Mouse (Mus musculus) granulocyte monocyte progenitor cell, adult 5-6 weeks (primary cell): ENCODE measurements around the gene Spata4. TPM values are rescaled to one million over a fixed set of nuclear protein-coding genes. Genes with fewer than 3 reads are reported as not detected.
"Not testable (repeated sequence)": the region's sequence is repeated elsewhere in the genome, so short reads cannot be mapped to it uniquely, and the experiment has no call there.

ENCODE experiments used
- ATAC-seq: replicated peaks from 2 replicates; pipeline ENCODE4 v1.8.0; 2016; ENCODE audit warnings: mild to moderate bottlenecking, moderate TSS enrichment, inconsistent platforms; ENCODE audit not compliant: poor library complexity, severe bottlenecking
- total RNA-seq, 2 experiments: library from RNA; stranded (forward) in 1 of 2; stranded (reverse) in 1 of 2; fragments of 200-712, 200-1000 nt in 1 of 2; fragments of >200 nt in 1 of 2; fragmentation: Nextera tagmentation in 1 of 2; gene quantifications; 2 replicates each; pipeline ENCODE4 v1.2.3; 2014 to 2017

The Spata4 gene
- not detected in 2 replicates for total RNA-seq (2014; fragmentation: Nextera tagmentation)
- total RNA-seq (2017), result not detected in 2 replicates

DNA sequence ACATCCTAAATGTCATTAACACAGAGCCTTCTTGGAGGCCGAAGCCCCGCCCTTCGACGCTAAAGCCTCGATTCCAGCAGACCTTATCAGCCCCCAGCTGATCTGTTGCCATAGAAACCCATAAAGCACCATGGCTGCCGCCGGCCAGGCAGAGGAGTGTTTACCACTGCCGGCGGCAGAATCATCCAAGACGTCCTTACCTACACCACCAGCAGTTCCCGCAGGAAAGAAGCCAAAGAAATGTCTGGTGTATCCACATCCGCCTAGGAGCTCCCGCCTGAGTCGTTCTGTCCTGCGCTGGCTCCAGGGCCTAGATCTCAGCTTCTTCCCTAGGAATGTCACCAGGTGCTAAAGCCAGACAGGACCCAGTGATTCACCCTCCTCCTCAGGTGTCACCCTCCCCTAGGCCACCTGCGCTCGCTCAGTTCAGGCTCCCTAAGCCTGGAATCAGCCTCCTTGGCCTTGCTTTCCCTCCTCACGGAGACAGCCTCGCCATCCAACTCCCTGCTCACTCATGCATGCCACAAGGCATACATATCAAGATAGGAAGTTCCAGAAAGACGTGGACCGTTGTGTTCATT lies at the start of gene Spata4:
TSS of gene Spata4 (plus strand) at position 111 of the 581 bp plus-strand sequence.
- peak; percentile 5; the same call in 1 of the 2 replicates for ATAC-seq

DNA sequence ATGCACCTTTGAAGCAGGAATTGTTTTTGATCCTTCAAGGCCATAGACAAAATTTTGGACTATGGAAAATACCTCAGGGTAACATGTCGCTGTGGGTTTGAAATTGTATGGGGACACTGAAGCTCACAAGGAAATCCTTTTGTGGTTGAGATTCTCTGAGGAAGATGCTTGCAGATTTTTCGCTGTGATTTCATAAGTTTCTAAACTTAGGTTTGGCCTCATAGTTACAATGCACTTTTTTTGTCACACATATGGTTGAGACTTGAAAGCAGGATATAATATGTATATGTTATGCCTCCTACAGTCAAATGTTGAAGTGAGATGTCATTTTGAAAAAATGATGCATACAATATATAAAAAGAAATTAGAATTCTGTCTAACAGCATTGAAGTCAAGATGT lies 45.7 kb upstream of the Spata4 start:
- no peak for ATAC-seq

DNA sequence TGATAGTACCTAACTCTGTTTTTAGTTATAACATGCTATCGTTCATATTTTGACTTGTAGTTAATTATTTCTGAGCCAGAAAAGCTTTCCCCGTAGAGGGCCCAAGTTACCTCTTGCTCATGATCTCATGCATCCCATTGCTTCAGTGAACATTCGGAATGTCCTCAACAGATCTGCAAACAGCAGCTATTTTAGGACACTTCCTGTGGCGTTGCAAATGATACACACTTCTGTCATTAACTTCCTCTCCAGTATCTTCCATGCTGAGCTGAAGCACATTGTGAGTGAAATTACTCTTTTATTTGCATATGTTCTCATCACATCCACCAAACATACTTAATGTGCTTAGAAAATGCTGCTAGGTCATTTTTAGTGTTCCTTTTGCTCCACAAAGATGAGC lies 38.4 kb upstream of the Spata4 start:
- peak; percentile 54 for ATAC-seq

DNA sequence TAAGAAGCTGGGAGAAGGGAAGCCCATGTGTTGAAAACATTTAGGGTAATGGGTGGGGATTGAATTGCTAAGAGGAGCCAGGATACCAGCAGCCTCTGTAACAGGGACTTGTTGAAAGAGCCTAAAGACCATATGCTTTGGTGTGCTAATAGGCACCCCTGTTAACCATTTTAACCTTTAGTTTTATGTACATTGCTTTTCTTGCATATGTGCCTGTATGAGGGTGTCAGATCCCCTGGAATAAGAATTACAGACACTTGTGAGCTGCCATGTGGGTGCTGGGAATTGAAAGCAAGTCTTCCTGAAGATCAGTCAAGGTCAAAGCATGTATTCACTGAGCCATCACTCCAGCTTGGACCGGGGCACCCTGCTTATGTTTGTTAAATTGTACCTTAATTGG lies 35.4 kb upstream of the Spata4 start:
- no peak for ATAC-seq

DNA sequence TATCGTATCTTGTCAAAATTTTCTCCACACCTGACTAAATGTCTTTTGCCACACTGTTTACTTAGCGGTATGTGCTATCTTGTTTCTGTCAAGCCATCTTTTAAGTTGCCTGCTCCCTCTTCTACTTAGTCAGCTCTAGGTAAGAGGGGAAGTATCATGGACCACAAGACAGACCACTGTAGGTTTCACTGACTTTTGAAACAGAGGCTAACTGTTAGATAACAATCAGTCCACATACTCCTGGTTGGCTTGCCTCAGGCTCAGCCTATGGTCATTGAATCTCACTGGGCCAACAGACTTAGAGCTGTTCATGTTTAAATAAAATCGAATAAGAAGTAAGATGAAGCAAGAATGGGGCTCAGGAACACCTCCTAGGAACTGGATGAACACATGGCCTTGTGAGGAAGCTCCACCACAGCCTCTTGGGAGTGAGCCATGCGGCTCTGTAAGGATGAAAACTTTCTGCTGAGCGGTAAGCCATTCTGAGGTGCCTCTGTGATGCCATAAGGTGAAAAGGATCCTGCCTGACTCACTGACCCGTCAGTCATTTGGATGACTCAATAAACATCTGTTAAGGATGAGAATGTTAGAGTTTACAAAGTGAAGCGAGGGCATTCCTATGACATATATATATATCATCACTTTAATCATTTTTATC lies 34.8 kb upstream of the Spata4 start:
- peak; percentile 85 for ATAC-seq

DNA sequence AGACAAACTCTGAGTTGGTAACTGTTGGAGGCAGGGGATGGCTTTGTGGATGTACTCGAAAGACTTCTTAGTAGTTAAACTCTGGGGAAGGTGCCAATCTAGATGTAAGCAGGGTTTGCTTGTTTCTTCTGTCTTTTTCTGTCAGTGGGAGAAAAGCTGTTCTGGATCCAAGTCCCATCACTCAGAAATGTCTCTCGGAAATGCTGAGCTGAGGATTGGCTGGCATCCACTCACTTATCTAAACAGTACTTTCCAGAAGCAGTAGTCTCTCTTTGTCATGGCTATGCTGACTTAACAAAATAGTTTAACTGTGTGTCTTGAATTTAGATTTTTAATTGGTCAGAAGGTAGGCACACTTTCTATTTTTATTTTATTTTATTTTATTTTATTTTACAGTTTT lies 33.4 kb upstream of the Spata4 start:
- no peak for ATAC-seq

DNA sequence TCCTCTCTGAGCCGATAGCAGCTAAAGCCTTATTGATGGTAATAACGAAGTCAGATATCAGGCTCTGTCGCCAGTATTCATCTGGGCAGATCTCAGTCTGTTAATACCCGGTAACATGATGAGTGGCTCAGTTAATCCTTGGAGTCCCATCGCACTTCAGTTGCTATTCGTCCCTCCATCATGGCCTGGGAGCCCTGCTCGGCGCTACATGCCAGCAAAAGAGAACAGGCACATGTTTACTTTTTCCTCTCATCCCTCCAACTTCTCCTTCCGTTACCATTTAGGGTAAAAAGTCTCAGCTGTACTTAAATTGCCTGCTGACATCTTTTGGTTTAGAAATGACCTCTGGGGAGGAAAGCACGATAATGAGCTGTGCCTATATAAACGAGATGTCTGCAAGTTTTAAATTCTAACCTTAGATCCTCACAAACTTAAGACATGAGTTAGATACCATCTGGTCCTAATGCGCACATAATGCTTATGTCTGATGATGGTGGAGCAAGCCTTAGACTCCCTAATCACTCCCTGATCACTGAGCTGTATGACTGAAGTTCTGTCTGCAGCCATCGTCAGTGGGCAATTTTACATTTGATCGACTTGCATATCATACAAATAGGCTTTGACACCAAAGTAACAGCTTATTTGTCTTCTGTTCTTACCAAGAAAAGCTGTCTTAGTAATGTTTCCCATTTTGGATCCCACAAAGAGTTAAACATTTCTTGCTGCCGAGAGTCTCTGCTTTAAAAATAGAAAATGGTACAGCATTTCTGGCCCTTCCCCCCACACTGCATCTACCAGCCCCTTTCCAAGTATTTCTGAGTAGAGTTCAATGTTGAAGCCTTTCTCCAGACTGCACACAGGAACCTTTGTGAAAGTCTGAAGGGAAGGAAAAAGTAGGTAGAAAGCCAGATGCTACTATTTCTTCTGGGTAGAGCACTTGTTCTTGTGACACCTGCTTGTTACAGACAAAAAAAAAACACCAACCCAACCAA lies 29.7 kb upstream of the Spata4 start:
- ATAC-seq, result no peak

DNA sequence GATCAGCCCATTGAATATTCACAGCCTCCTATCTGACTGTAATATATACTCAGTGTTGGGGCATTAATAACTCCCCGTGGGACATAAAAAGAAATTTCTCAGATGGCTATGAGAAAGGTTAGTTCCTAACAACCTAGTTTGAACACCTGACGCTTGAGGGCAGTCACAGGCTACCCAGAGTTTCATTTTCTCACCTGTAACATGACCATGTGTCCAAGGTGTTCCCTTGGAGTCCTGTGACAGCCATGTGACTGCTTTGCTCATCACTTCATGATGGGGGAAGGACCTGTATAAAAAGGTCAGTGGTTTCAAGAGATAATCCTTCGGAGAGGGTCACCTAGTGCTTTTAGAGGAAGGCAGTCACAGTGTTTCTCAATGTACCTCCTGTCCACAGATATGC lies 19.1 kb upstream of the Spata4 start:
- ATAC-seq, result no peak

DNA sequence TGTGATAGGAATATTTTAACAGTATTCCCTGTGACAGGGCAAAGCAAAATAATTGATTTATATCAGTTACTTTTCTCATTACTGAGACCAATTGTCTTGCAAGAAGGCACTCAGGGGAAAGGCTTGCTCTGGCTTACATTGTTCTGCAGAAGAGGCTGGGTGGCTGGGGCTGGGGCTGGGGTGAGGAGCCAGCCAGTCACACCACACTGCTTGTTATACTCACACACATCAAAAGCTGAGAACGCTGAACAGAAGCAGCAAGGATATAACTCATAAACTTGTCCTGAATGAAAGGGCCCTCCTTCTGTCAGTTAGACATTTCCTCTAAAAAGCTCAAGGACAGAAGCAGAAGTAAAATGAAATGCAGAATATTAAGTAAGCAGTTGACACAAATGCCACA lies 17.7 kb upstream of the Spata4 start:
- ATAC-seq, result no peak

DNA sequence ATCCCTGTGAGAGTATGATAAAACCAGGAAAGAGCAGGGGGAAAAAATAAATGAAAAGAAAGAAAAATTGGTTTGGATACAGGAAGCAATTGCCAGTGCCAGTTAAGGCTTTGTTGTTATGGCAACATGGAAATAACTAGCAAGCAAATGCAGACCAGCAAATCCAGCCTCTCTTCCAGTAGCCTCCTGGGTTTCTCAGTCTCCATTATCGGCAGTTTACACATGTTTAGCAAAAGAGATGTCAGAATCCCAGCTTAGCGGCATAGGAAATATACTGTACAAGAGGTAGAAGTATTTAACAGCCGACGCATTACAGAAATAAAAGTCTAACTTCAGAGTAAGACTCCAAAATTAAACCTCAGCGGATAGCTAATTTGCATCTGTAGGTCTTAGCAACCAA lies 5.9 kb upstream of the Spata4 start:
- no peak for ATAC-seq

DNA sequence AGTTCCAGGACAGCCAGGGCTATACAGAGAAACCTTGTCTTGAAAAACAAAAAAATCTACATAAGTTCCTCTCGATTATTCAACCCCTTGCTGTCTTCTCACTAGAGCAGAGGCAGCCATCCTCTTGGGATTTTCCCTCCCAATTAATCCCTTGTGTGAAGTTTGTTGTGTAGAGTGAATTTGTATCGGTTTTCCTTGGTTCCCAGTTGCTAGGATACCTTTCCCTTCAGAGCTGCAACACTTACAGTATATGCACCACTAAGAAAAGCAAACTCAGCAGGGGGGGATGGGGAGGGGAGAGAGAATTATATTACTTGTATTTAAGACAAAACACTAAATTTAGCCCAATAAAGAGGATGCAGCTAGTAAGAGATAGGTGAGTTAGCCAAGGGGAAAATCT lies 4.5 kb upstream of the Spata4 start:
- no peak for ATAC-seq

DNA sequence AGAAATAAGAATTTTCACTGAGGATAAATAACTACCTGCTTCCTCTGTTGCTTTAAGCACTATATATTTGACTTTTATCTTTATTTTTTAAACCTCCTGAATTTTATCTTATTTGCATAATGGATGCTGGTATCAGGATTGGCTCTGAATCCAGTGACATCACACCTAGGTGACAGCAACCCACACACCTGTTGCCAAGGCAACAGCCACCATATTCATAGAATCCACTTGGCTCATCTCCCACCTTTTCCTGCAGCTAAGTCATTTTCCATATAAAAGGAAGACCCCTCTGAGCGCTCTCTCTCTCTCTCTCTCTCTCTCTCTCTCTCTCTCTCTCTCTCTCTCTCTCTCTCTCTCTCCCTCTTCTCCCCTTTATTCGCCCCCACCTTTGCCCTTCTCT lies 3.6 kb upstream of the Spata4 start:
- no peak for ATAC-seq

DNA sequence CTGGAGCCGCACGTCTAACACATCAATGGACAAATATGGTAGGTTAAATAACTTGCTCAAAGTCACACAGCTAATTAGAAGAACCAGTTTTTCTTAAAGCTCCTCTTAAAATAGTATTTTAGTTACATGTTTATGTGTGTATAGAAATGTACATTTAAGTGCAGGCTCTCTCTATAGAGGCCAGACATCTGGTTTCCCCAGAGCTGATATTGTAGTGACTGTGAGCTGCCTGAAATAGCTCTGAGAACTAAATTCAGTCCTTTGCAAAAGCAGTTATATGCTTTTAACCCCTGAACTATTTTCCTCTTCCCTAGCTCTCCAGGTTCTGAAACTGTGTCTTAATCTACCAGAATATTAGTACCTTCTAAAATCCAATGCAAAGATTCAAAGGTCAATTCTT lies 3.2 kb upstream of the Spata4 start:
- ATAC-seq, result no peak

DNA sequence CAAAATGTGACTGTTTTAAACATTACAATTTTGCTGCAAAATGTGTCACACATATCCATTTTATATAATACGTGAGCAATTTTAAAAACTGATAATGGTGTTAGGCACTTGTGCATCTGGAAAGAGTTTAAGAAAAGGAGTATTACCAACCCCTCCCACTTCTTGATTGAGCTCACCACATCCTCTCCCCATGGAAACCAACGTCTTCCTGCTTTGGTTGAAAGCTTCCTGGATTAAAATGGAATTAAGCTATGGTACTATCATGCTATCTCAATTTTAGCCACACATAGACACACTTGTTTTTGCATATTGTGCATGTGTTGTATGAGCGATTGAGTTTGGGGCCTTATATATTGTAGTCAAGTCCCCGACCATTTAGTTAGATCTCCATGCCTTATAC lies 2.9 kb downstream of the Spata4 start:
- ATAC-seq, result peak; percentile 42

DNA sequence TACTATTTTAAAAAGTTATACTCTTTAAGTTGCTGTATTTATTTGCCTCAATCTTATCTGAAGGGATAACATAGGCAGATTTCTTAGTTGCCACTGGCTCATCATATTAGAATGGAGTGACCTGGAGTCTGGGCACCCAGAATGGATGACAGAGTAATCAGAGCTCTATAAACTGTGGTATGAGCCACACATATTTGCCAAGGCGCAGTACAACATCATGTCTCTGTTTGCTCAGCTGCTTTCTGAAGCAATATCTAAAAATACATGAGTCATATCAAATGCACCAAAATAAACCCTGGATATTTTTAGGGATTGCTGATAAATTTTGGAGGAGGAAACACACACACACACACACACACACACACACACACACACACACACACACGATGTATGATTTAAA lies 8.8 kb downstream of the Spata4 start:
- no peak for ATAC-seq

DNA sequence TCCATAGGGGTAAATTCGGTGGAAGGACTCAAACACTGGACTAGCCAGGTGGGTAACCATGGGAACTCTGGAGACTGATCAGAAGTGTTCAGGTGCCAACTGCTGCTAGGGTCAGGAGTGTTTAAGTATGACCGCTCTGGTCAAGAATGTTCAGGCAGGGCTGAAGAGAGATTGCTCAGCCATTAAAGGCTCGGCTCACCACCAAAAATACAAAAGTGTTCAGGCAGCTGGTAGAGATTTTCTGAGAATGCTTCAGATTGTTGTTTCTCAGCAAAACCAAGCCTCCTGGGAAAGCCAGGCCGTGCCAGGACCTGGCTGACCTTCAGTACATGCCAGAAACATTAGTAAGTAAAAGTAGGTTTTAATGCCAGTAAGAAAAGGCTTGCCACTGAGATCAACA lies 9.7 kb downstream of the Spata4 start:
- no peak for ATAC-seq

DNA sequence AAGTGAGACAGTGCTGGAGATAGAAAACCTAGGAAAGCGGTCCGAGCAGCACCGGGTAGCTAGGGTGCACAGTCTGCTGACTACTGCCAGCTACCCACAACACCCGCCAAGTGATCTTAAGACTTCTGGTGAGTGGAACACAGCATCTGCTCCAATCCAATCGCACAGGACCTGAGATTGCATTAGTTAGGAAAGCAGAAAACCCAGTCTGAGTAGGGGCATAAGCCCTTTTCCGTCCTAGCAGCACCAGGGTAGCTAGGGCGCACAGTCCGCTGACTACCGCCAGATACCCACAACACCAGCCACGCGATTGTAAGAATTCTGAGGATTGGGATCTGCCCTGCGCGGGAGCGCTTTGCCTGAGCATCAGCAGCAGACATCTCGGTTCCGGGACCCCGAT lies 16.1 kb downstream of the Spata4 start:
- not testable (repeated sequence) for ATAC-seq

DNA sequence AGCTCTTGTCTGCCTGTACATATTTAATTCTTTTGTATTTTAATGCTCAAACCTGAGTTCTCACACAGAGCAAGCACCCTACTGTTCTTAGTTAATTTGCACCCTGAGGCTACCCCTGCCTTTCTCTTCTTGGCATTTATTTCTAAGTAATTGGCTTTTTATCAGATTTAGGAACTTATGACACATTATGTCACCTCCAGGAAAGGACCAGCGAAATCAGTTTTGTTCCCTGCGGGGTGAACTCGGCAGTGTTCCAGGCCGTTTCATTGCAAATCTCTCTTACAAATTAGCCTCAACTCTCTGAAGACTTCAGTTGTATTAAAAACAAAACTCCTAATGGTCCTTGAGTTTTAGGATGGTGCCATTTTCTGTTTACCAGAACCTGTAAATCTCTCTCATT lies 38.1 kb downstream of the Spata4 start:
- ATAC-seq, result no peak
